Mouse (Mus musculus): ENCODE data around the gene Gm11992. TPM values are rescaled to one million over a fixed set of nuclear protein-coding genes. Genes with fewer than 3 reads are reported as not detected.

Gm11992 gene
- total and polyA plus RNA-seq, 3 experiments, result 0.55 to 1.1 (median 0.57) TPM

DNA sequence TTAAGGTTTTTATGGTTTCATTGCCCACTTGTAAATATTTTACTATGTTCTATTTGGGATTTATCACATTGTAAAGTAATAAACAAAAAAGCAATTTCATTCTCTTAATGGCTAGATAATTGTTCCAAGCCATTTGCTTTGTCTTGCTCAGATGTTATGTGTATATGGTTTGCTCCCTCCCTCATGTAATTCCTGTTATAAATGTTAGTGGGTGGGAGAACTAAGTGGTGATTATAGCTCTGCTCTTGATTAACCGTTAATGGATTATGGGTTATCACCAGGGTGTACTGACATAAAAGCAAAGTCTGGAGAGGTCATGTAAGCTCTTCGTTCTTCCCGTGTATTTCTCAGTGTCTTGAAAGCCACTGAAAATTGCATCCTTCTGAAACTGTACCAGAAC, 33.7 kb upstream of the Gm11992 start:
- no peak for DNase-seq
- H3K9ac ChIP-seq (ENCODE audit: low read depth, low read length), result no peak overlapping the region
- TF ChIP-seq CTCF (IDR thresholded peaks at IDR 0.05) (no peak), POLR2A (IDR thresholded peaks at IDR 0.05; ENCODE audit: insufficient read depth, low read depth, low read length) (no peak), EP300 (IDR thresholded peaks at IDR 0.05; ENCODE audit: insufficient read depth, low read depth, low read length) (no peak)
- no peaks in the 10 kb centered on the region for H3K4me1 ChIP-seq (ENCODE audit: control insufficient read depth, insufficient read depth, low read length)
- H3K27ac ChIP-seq, result no peak overlapping the region
- H3K79me2 ChIP-seq (replicated peaks; ENCODE audit: control insufficient read depth, insufficient read depth, low read length), result no peaks in the 10 kb centered on the region
- intact Hi-C loops (cut with DNase I), result loop anchor here (5.0 kb wide), 1 partner anchor 33 kb away; the partner anchor contains the start of genes Gm11992 and Sun3
- no peaks in the 10 kb centered on the region for H3K27me3 ChIP-seq (ENCODE audit: control insufficient read depth, insufficient read depth, low read length)
- 85% methylated on average over 3 of the region's 3 CpGs for WGBS
- H3K36me3 ChIP-seq (ENCODE audit: control insufficient read depth, insufficient read depth, low read length), result peaks cover under 1% of the 10 kb centered on the region; the same call in 1 of the 2 replicates
- H3K4me3 ChIP-seq, result no peak overlapping the region

DNA sequence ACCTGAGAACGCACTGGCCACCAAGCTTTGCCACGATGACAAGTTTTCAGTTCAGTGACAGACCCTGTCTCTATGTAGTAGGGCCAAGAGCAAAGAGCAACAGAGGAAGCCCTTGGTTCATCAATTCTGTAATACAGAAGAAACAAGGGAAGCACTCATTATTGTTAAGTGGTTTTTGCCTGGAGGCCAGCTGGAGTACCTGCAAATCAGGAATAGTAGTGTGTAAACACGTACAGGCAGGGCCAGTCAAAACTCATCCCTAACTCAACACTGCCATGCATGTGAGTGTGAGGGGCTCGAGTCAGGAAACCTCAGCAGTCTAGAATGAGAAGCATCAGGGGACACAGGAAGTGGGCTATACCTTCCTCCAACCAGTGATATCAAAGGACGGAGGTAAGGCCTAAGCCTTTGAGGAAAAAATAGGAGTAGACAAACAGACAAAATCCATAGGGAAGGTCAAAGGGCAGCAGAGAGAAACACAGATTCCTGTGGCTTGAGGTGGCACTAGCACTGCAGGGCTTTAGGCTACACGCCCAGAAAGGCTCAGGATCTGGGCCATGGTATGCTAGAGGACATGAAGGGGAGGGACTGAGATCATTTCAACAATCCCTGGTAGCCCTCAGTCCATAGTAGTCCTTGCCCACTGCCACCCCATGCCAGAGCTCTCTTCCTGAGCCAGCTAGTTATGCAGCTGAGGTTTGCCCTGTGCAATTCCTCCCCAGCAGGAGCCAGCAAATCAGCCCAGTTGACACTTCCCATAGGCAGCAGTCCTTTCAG, 29.7 kb upstream of the Gm11992 start:
- Histone ChIP-seq H3K4me3 (no peak overlapping the region), H3K79me2 (replicated peaks; ENCODE audit: control insufficient read depth, insufficient read depth, low read length) (no peaks in the 10 kb centered on the region), H3K4me1 (ENCODE audit: control insufficient read depth, insufficient read depth, low read length) (no peaks in the 10 kb centered on the region), H3K36me3 (ENCODE audit: control insufficient read depth, insufficient read depth, low read length) (no peaks in the 10 kb centered on the region), H3K27ac (no peak overlapping the region), H3K9ac (ENCODE audit: low read depth, low read length) (no peak overlapping the region), H3K27me3 (ENCODE audit: control insufficient read depth, insufficient read depth, low read length) (no peaks in the 10 kb centered on the region)
- DNase-seq, result peak; percentile 17 to 21
- intact Hi-C loops (cut with DNase I), result no loop called here
- 62% methylated on average over 6 of the region's 6 CpGs for WGBS
- TF ChIP-seq POLR2A (IDR thresholded peaks at IDR 0.05; ENCODE audit: insufficient read depth, low read depth, low read length), result no peak

DNA sequence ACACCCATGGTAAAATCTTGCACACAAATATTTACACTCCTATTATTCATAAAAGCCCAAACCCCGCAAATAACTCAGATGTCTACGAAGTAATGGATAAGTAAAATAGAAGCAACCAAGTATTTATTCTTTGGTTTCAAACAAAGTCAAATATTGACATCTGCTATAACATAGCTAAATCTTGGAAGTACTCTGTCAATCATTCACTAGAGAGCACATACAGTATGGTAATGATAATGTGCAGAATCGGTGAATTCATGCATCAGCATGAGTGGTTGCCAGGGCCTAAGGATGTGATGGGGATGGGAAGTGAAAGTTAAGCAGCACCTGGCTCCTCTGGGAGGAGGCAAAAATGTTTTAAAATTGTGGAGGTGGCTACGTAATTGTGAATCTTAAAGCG, 28.2 kb upstream of the Gm11992 start:
- intact Hi-C loops (cut with DNase I), result no loop called here
- no peaks in the 10 kb centered on the region for H3K79me2 ChIP-seq (replicated peaks; ENCODE audit: control insufficient read depth, insufficient read depth, low read length)
- H3K27me3 ChIP-seq (ENCODE audit: control insufficient read depth, insufficient read depth, low read length), result no peaks in the 10 kb centered on the region
- H3K36me3 ChIP-seq (ENCODE audit: control insufficient read depth, insufficient read depth, low read length), result no peaks in the 10 kb centered on the region
- no peak overlapping the region for H3K27ac ChIP-seq
- no peak overlapping the region for H3K9ac ChIP-seq (ENCODE audit: low read depth, low read length)
- no peak overlapping the region for H3K4me3 ChIP-seq
- H3K4me1 ChIP-seq (ENCODE audit: control insufficient read depth, insufficient read depth, low read length), result no peaks in the 10 kb centered on the region; the same call in 1 of the 2 replicates
- TF ChIP-seq CTCF (IDR thresholded peaks at IDR 0.05), result no peak
- DNase-seq, result no peak
- WGBS, result 95% methylated on average over 5 of the region's 5 CpGs

DNA sequence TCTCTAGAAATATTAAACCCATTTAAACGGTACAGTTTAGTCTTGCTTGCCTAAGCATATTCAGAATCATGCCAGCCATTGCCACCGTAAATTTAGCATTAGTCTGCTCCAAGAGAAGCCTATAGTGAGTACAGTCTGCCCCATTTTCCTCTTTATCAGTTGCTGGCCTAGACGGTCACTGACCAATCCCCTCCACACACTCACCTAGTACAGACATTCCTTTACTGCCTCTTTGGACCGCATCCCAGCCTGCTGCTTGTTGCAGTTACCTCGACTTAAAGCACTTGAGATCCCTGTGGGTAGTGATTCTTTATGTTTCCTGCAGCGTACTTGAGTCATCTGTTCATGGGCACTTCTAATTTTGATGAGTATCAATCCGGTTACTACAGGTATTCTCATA, 23.6 kb upstream of the Gm11992 start:
- peak in 1 of 2 experiments; percentile 5 for DNase-seq
- TF ChIP-seq EP300 (IDR thresholded peaks at IDR 0.05; ENCODE audit: insufficient read depth, low read depth, low read length) (no peak), CTCF (IDR thresholded peaks at IDR 0.05) (no peak), POLR2A (IDR thresholded peaks at IDR 0.05; ENCODE audit: insufficient read depth, low read depth, low read length) (no peak)
- Histone ChIP-seq H3K79me2 (replicated peaks; ENCODE audit: control insufficient read depth, insufficient read depth, low read length) (no peaks in the 10 kb centered on the region), H3K27ac (peak overlapping the region; percentile 47), H3K4me3 (no peak overlapping the region), H3K4me1 (ENCODE audit: control insufficient read depth, insufficient read depth, low read length) (no peaks in the 10 kb centered on the region; the same call in 1 of the 2 replicates), H3K27me3 (ENCODE audit: control insufficient read depth, insufficient read depth, low read length) (no peaks in the 10 kb centered on the region), H3K36me3 (ENCODE audit: control insufficient read depth, insufficient read depth, low read length) (no peaks in the 10 kb centered on the region), H3K9ac (ENCODE audit: low read depth, low read length) (no peak overlapping the region)
- WGBS, result 47% methylated on average over 7 of the region's 7 CpGs
- intact Hi-C loops (cut with DNase I), result no loop called here

DNA sequence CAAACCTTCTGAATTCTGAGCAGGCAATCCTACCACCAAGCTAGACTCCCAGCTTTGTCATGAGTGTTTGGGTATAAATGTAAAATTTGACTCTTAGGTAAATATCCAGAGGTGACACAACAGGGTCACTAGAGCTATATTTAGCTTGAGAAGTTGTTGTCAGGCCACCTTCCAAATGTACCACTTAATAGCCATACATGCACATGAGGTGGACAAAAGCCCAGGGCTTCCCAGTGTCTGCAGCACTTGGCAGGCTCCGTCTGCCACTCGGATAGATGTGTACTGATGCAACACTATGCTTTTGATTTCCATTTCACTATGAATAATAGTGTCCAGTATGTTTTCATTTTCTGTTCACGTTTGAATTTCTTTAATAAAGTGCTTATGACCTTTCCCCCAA, 23.2 kb upstream of the Gm11992 start:
- 46% methylated on average over 3 of the region's 3 CpGs for WGBS
- TF ChIP-seq CTCF (IDR thresholded peaks at IDR 0.05), result no peak
- TF ChIP-seq POLR2A (IDR thresholded peaks at IDR 0.05; ENCODE audit: insufficient read depth, low read depth, low read length), result no peak
- no peak for TF ChIP-seq EP300 (IDR thresholded peaks at IDR 0.05; ENCODE audit: insufficient read depth, low read depth, low read length)
- no peak overlapping the region for H3K9ac ChIP-seq (ENCODE audit: low read depth, low read length)

GRCm38 (mm10) chr11:9031530-9031929, 16.9 kb upstream of the Gm11992 start:
- intact Hi-C loops (cut with DNase I), result no loop called here
- TF ChIP-seq POLR2A (IDR thresholded peaks at IDR 0.05; ENCODE audit: insufficient read depth, low read depth, low read length) (no peak), CTCF (IDR thresholded peaks at IDR 0.05) (no peak), EP300 (IDR thresholded peaks at IDR 0.05; ENCODE audit: insufficient read depth, low read depth, low read length) (no peak)
- DNase-seq, result no peak
- Histone ChIP-seq H3K4me1 (ENCODE audit: control insufficient read depth, insufficient read depth, low read length) (no peaks in the 10 kb centered on the region), H3K36me3 (ENCODE audit: control insufficient read depth, insufficient read depth, low read length) (no peaks in the 10 kb centered on the region), H3K79me2 (replicated peaks; ENCODE audit: control insufficient read depth, insufficient read depth, low read length) (no peaks in the 10 kb centered on the region), H3K27me3 (ENCODE audit: control insufficient read depth, insufficient read depth, low read length) (no peaks in the 10 kb centered on the region), H3K9ac (ENCODE audit: low read depth, low read length) (no peak overlapping the region), H3K4me3 (no peak overlapping the region), H3K27ac (no peak overlapping the region)
- 67% methylated on average over 2 of the region's 2 CpGs for WGBS

More for the DNA sequence above, 23.2 kb upstream of the Gm11992 start:
- intact Hi-C loops (cut with DNase I), result no loop called here
- peak in 1 of 2 experiments; percentile 54 for DNase-seq
- Histone ChIP-seq H3K36me3 (ENCODE audit: control insufficient read depth, insufficient read depth, low read length) (no peaks in the 10 kb centered on the region), H3K27ac (peak overlapping the region; percentile 47), H3K79me2 (replicated peaks; ENCODE audit: control insufficient read depth, insufficient read depth, low read length) (no peaks in the 10 kb centered on the region), H3K4me3 (no peak overlapping the region), H3K27me3 (ENCODE audit: control insufficient read depth, insufficient read depth, low read length) (no peaks in the 10 kb centered on the region), H3K4me1 (ENCODE audit: control insufficient read depth, insufficient read depth, low read length) (no peaks in the 10 kb centered on the region; the same call in 1 of the 2 replicates)
